Mouse (Mus musculus): Measurements from ENCODE around the gene Sit1. TPM values are rescaled to one million over a fixed set of nuclear protein-coding genes. Genes with fewer than 3 reads are reported as not detected.

Gene Sit1
- polyA plus RNA-seq, 1 experiment from 2014 or later, result not detected

- H3K4me1 ChIP-seq (ENCODE audit: control insufficient read depth, insufficient read depth, low read length), result peaks cover 12% of the 10 kb centered on the region
- H3K4me3 ChIP-seq (ENCODE audit: low read depth, low read length), result peak overlapping the region; percentile 98
- ATAC-seq (ENCODE audit: low read depth), result peak; percentile 73
- H3K9me3 ChIP-seq (ENCODE audit: control insufficient read depth, low read length), result no peaks in the 10 kb centered on the region
- WGBS, result under 1% methylated on average over 82 of the region's 88 CpGs
- peak overlapping the region; percentile 99 for H3K9ac ChIP-seq (replicated peaks; ENCODE audit: low read depth, low read length)
- peak overlapping the region; percentile 85 for H3K4me2 ChIP-seq (ENCODE audit: low read depth, low read length)
- H3K27ac ChIP-seq (ENCODE audit: low read depth, low read length), result peak overlapping the region; percentile 95
- H3K27me3 ChIP-seq (ENCODE audit: control insufficient read depth, insufficient read depth, low read length), result no peaks in the 10 kb centered on the region
- peaks cover 25% of the 10 kb centered on the region for H3K36me3 ChIP-seq (ENCODE audit: control insufficient read depth, insufficient read depth, low read length)
Observed at GRCm38 (mm10) chr4:43442456-43443361, 40.8 kb downstream of the Sit1 start.

- Histone ChIP-seq H3K9me3 (ENCODE audit: control insufficient read depth, low read length) (no peaks in the 10 kb centered on the region), H3K4me1 (ENCODE audit: control insufficient read depth, insufficient read depth, low read length) (peaks cover 12% of the 10 kb centered on the region), H3K27ac (ENCODE audit: low read depth, low read length) (peak overlapping the region; percentile 95), H3K9ac (replicated peaks; ENCODE audit: low read depth, low read length) (peak overlapping the region; percentile 99), H3K36me3 (ENCODE audit: control insufficient read depth, insufficient read depth, low read length) (peaks cover 18% of the 10 kb centered on the region), H3K4me3 (ENCODE audit: low read depth, low read length) (peak overlapping the region; percentile 98), H3K4me2 (ENCODE audit: low read depth, low read length) (peak overlapping the region; percentile 85), H3K27me3 (ENCODE audit: control insufficient read depth, insufficient read depth, low read length) (no peaks in the 10 kb centered on the region)
- WGBS, result under 1% methylated on average over 33 of the region's 33 CpGs
- peak; percentile 95 for ATAC-seq (ENCODE audit: low read depth)
Observed at GRCm38 (mm10) chr4:43442044-43442443, 41.5 kb downstream of the Sit1 start.

- Histone ChIP-seq H3K4me2 (ENCODE audit: low read depth, low read length) (peak within 1 kb of the TSS; percentile 85), H3K4me1 (ENCODE audit: control insufficient read depth, insufficient read depth, low read length) (peaks cover 12% of the 10 kb centered on the region), H3K27me3 (ENCODE audit: control insufficient read depth, insufficient read depth, low read length) (no peaks in the 10 kb centered on the region), H3K4me3 (ENCODE audit: low read depth, low read length) (peak within 1 kb of the TSS; percentile 98), H3K36me3 (ENCODE audit: control insufficient read depth, insufficient read depth, low read length) (peaks cover 14% of the 10 kb centered on the region), H3K27ac (ENCODE audit: low read depth, low read length) (peak within 1 kb of the TSS; percentile 95), H3K9me3 (ENCODE audit: control insufficient read depth, low read length) (no peaks in the 10 kb centered on the region), H3K9ac (replicated peaks; ENCODE audit: low read depth, low read length) (peak within 1 kb of the TSS; percentile 99)
- ATAC-seq (ENCODE audit: low read depth), result peak; percentile 8; the same call in 1 of the 2 replicates
- 29% methylated on average over 4 of the region's 4 CpGs for WGBS
Observed at GRCm38 (mm10) chr4:43441639-43442038, 41.9 kb downstream of the Sit1 start, which contains the start of gene Tesk1. Gene Tesk1 (plus strand): TSS chr4:43441939.

- no peak overlapping the region for H3K4me2 ChIP-seq (ENCODE audit: low read depth, low read length)
- no peak overlapping the region for H3K9ac ChIP-seq (replicated peaks; ENCODE audit: low read depth, low read length)
- WGBS, result 92% methylated on average over 1 of the region's 1 CpGs
- no peaks in the 10 kb centered on the region for H3K36me3 ChIP-seq (ENCODE audit: control insufficient read depth, insufficient read depth, low read length)
- no peak for ATAC-seq (ENCODE audit: low read depth)
- H3K27ac ChIP-seq (ENCODE audit: low read depth, low read length), result no peak overlapping the region
- peaks cover 5% of the 10 kb centered on the region; the same call in 1 of the 2 replicates for H3K4me1 ChIP-seq (ENCODE audit: control insufficient read depth, insufficient read depth, low read length)
- no peaks in the 10 kb centered on the region for H3K9me3 ChIP-seq (ENCODE audit: control insufficient read depth, low read length)
- no peaks in the 10 kb centered on the region for H3K27me3 ChIP-seq (ENCODE audit: control insufficient read depth, insufficient read depth, low read length)
- no peak overlapping the region for H3K4me3 ChIP-seq (ENCODE audit: low read depth, low read length)
Observed at GRCm38 (mm10) chr4:43432832-43433231, 50.7 kb downstream of the Sit1 start.

Other genes starting within 250 kb of the Sit1 start
- gene Atp8b5, start 216.6 kb downstream of the Sit1 start, polyA plus RNA-seq (2014; fragmentation: Nextera tagmentation; extraction: Ambion mirVana), result 0.68 and 0.86 TPM in 2 replicates
- gene Rusc2, start 101.8 kb downstream of the Sit1 start, polyA plus RNA-seq (2014; fragmentation: Nextera tagmentation; extraction: Ambion mirVana), result 43.4 and 75.4 TPM in 2 replicates
- 1.2 and 1.4 TPM in 2 replicates for gene Fam166b, start 54.6 kb downstream of the Sit1 start, polyA plus RNA-seq (2014; fragmentation: Nextera tagmentation; extraction: Ambion mirVana)
- gene Tesk1, start 41.8 kb downstream of the Sit1 start, polyA plus RNA-seq (2014; fragmentation: Nextera tagmentation; extraction: Ambion mirVana), result 16.4 and 19.0 TPM in 2 replicates
- gene Cd72, start 29.1 kb downstream of the Sit1 start, polyA plus RNA-seq (2014; fragmentation: Nextera tagmentation; extraction: Ambion mirVana), result 6.6 and 7.4 TPM in 2 replicates
- 81.4 and 87.2 TPM in 2 replicates for gene Ccdc107, start 9.2 kb upstream of the Sit1 start, polyA plus RNA-seq (2014; fragmentation: Nextera tagmentation; extraction: Ambion mirVana)
- 3.6 and 6.2 TPM in 2 replicates for gene Arhgef39, start 16.0 kb upstream of the Sit1 start, polyA plus RNA-seq (2014; fragmentation: Nextera tagmentation; extraction: Ambion mirVana)
- gene Car9, start 23.2 kb upstream of the Sit1 start, polyA plus RNA-seq (2014; fragmentation: Nextera tagmentation; extraction: Ambion mirVana), result not detected in 2 replicates
- gene Tpm2, start 40.0 kb upstream of the Sit1 start, polyA plus RNA-seq (2014; fragmentation: Nextera tagmentation; extraction: Ambion mirVana), result 7.2 and 13.3 TPM in 2 replicates
- gene Creb3, start 78.6 kb upstream of the Sit1 start, polyA plus RNA-seq (2014; fragmentation: Nextera tagmentation; extraction: Ambion mirVana), result 86.2 and 92.8 TPM in 2 replicates
- gene Tln1, start 79.0 kb upstream of the Sit1 start, polyA plus RNA-seq (2014; fragmentation: Nextera tagmentation; extraction: Ambion mirVana), result 48.8 and 57.8 TPM in 2 replicates
- 24.1 and 28.2 TPM in 2 replicates for gene Rgp1, start 95.0 kb upstream of the Sit1 start, polyA plus RNA-seq (2014; fragmentation: Nextera tagmentation; extraction: Ambion mirVana)
- 44.4 and 48.5 TPM in 2 replicates for gene Gba2, start 95.1 kb upstream of the Sit1 start, polyA plus RNA-seq (2014; fragmentation: Nextera tagmentation; extraction: Ambion mirVana)
- 1.9 TPM in 1 of 2 replicates, not detected in the other for gene Msmp, start 100.8 kb upstream of the Sit1 start, polyA plus RNA-seq (2014; fragmentation: Nextera tagmentation; extraction: Ambion mirVana)
- 15.9 and 19.2 TPM in 2 replicates for gene Npr2, start 148.2 kb upstream of the Sit1 start, polyA plus RNA-seq (2014; fragmentation: Nextera tagmentation; extraction: Ambion mirVana)
- gene Spag8, start 169.9 kb upstream of the Sit1 start, polyA plus RNA-seq (2014; fragmentation: Nextera tagmentation; extraction: Ambion mirVana), result 2.4 and 4.6 TPM in 2 replicates
- gene Hint2, start 172.7 kb upstream of the Sit1 start, polyA plus RNA-seq (2014; fragmentation: Nextera tagmentation; extraction: Ambion mirVana), result 67.1 and 73.9 TPM in 2 replicates
- 11.4 and 13.3 TPM in 2 replicates for gene Tmem8b, start 185.2 kb upstream of the Sit1 start, polyA plus RNA-seq (2014; fragmentation: Nextera tagmentation; extraction: Ambion mirVana)
- 1.6 and 1.7 TPM in 2 replicates for gene Fam221b, start 185.4 kb upstream of the Sit1 start, polyA plus RNA-seq (2014; fragmentation: Nextera tagmentation; extraction: Ambion mirVana)
- gene Olfr70, start 217.1 kb upstream of the Sit1 start, polyA plus RNA-seq (2014; fragmentation: Nextera tagmentation; extraction: Ambion mirVana), result not detected in 2 replicates
- gene Olfr71, start 226.5 kb upstream of the Sit1 start, polyA plus RNA-seq (2014; fragmentation: Nextera tagmentation; extraction: Ambion mirVana), result not detected in 2 replicates
- gene Hrct1, start 243.5 kb upstream of the Sit1 start, polyA plus RNA-seq (2014; fragmentation: Nextera tagmentation; extraction: Ambion mirVana), result 0.19 and 0.24 TPM in 2 replicates
- gene Spaar, start 246.3 kb upstream of the Sit1 start, polyA plus RNA-seq (2014; fragmentation: Nextera tagmentation; extraction: Ambion mirVana), result 0.10 TPM in 1 of 2 replicates, not detected in the other